Mouse (Mus musculus): ENCODE measurements at regions not wholly inside any gene's neighbourhood (a gene's known extent, or its start where the extent isn't known, plus 50 kb on each side); places are given as distances from the start of the nearest gene placed in this dataset.
A peak's percentile ranks its signal among the peaks of the same experiment; 100 is the strongest.

GRCm38 (mm10) chr4:53915326-53915725, 89.5 kb downstream of the Tmem38b start:
- DNase-seq (ENCODE audit: low read depth) = peak; percentile 75

- peak; percentile 74 for DNase-seq (ENCODE audit: low read depth)
Observed at GRCm38 (mm10) chr4:53919188-53919587, 93.3 kb downstream of the Tmem38b start.

- DNase-seq (ENCODE audit: low read depth) = peak; percentile 51
Observed at GRCm38 (mm10) chr4:53920587-53920986, 94.7 kb downstream of the Tmem38b start.

GRCm38 (mm10) chr4:53931068-53931467, 105.2 kb downstream of the Tmem38b start:
- DNase-seq (ENCODE audit: low read depth) = no peak

GRCm38 (mm10) chr4:53931499-53931898, 105.7 kb downstream of the Tmem38b start:
- DNase-seq (ENCODE audit: low read depth) = peak; percentile 55

GRCm38 (mm10) chr4:53935306-53935705, 109.5 kb downstream of the Tmem38b start:
- no peak for DNase-seq (ENCODE audit: low read depth)

- no peak for DNase-seq (ENCODE audit: low read depth)
Observed at GRCm38 (mm10) chr4:53948736-53949135, 122.9 kb downstream of the Tmem38b start.

GRCm38 (mm10) chr4:53949164-53949563, 123.3 kb downstream of the Tmem38b start:
- no peak for DNase-seq (ENCODE audit: low read depth)

GRCm38 (mm10) chr4:53950496-53950895, 124.7 kb downstream of the Tmem38b start:
- no peak for DNase-seq (ENCODE audit: low read depth)

- no peak for DNase-seq (ENCODE audit: low read depth)
Observed at GRCm38 (mm10) chr4:53951003-53951733, 125.3 kb downstream of the Tmem38b start.

- DNase-seq (ENCODE audit: low read depth) = no peak
Observed at GRCm38 (mm10) chr4:53951734-53952109, 125.9 kb downstream of the Tmem38b start.

GRCm38 (mm10) chr4:53952288-53952687, 126.4 kb downstream of the Tmem38b start:
- DNase-seq (ENCODE audit: low read depth) = no peak

GRCm38 (mm10) chr4:53962458-53962857, 136.6 kb downstream of the Tmem38b start:
- DNase-seq (ENCODE audit: low read depth) = no peak

GRCm38 (mm10) chr4:53970461-53970860, 144.6 kb downstream of the Tmem38b start:
- DNase-seq (ENCODE audit: low read depth) = no peak

- no peak for DNase-seq (ENCODE audit: low read depth)
Observed at GRCm38 (mm10) chr4:53970960-53971359, 145.1 kb downstream of the Tmem38b start.

- no peak for DNase-seq (ENCODE audit: low read depth)
Observed at GRCm38 (mm10) chr4:53976036-53976638, 150.3 kb downstream of the Tmem38b start.

GRCm38 (mm10) chr4:53986519-53987301, 160.9 kb downstream of the Tmem38b start:
- no peak for DNase-seq (ENCODE audit: low read depth)

- no peak for DNase-seq (ENCODE audit: low read depth)
Observed at GRCm38 (mm10) chr4:53987536-53987935, 161.7 kb downstream of the Tmem38b start.

GRCm38 (mm10) chr4:54021069-54021829, 195.4 kb downstream of the Tmem38b start:
- no peak for DNase-seq (ENCODE audit: low read depth)

- DNase-seq (ENCODE audit: low read depth) = no peak
Observed at GRCm38 (mm10) chr4:54021861-54022385, 196.1 kb downstream of the Tmem38b start.

- no peak for DNase-seq (ENCODE audit: low read depth)
Observed at GRCm38 (mm10) chr4:54026919-54027318, 201.1 kb downstream of the Tmem38b start.
